Mouse (Mus musculus): Measurements from ENCODE around the gene Olfr193. TPM values are rescaled to one million over a fixed set of nuclear protein-coding genes. Genes with fewer than 3 reads are reported as not detected.

The Olfr193 gene
- not detected for total RNA-seq (2023)

DNA sequence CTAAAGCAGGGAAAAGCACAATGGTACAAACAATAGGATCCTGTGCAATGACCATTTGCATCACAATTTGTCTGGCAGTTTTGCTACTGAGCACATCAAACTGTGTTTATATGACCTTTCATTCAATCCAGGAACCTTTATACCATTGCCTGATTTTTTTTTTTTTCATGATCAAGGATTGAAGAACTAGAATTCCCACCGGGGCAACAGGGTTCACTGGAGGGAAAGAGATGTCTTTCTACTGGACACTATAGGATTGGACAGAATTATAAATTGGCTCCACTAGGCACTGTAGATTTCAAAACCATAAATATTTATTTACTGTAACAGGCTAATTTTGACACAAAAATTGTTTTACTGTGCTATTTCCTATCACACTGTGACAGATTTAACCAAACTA lies at the start of gene Olfr193:
Olfr193 (minus strand) TSS at position 101 of the 400 bp plus-strand sequence.

DNA sequence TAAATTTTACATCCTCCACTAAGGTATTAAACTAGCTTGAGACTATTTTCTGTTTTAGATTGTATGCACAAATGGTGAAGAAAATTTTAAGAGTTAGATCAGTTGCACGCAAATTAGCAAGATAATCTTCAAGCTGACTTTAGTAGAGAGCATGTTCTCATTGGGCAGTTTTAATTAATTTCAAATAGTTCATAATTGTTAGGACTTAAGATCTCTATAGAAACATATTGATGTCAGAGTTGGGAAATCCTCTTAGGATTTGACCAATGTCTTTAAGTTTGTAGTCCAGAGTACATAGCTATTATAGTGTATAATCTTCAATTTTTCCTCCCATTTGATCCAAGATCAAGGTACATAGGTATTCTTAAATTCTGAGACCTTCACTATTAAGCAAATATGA lies 35.1 kb upstream of the Olfr193 start, which contains the start of gene Olfr195:
Olfr195 (plus strand) TSS at position 301 of the 400 bp plus-strand sequence.

GRCm38 (mm10) chr16:59120969-59121368 lies 9.3 kb upstream of the Olfr193 start, which contains the start of gene Olfr194:
Olfr194 (minus strand) TSS chr16:59121069.

GRCm38 (mm10) chr16:59089722-59090121 lies 22.0 kb downstream of the Olfr193 start, which contains the start of gene Olfr191:
Olfr191 (minus strand) TSS chr16:59089822.

GRCm38 (mm10) chr16:59077905-59078304 lies 33.8 kb downstream of the Olfr193 start, which contains the start of gene Olfr190:
Olfr190 (minus strand) TSS chr16:59078005.

Other genes with a start within 250 kb of the Olfr193 start
- not detected for gene Olfr177, start 237.1 kb downstream of the Olfr193 start, total RNA-seq (2023)
- not detected for gene Olfr178, start 219.8 kb downstream of the Olfr193 start, total RNA-seq (2023)
- gene Olfr181, start 183.1 kb downstream of the Olfr193 start, total RNA-seq (2023): not detected
- not detected for gene Olfr180, start 182.5 kb downstream of the Olfr193 start, total RNA-seq (2023)
- gene Olfr183, start 116.5 kb downstream of the Olfr193 start, total RNA-seq (2023): not detected
- not detected for gene Olfr186, start 81.6 kb downstream of the Olfr193 start, total RNA-seq (2023)
- not detected for gene Olfr187, start 72.1 kb downstream of the Olfr193 start, total RNA-seq (2023)
- not detected for gene Olfr190, start 33.9 kb downstream of the Olfr193 start, total RNA-seq (2023)
- gene Olfr191, start 22.1 kb downstream of the Olfr193 start, total RNA-seq (2023): not detected
- gene Olfr194, start 9.2 kb upstream of the Olfr193 start, total RNA-seq (2023): not detected
- gene Olfr195, start 35.2 kb upstream of the Olfr193 start, total RNA-seq (2023): not detected
- gene Olfr196, start 58.6 kb upstream of the Olfr193 start, total RNA-seq (2023): not detected
- not detected for gene Olfr198, start 91.7 kb upstream of the Olfr193 start, total RNA-seq (2023)
- gene Olfr199, start 107.9 kb upstream of the Olfr193 start, total RNA-seq (2023): not detected
- gene Olfr201, start 160.8 kb upstream of the Olfr193 start, total RNA-seq (2023): not detected
- gene Olfr202, start 174.9 kb upstream of the Olfr193 start, total RNA-seq (2023): not detected
- gene Olfr203, start 187.0 kb upstream of the Olfr193 start, total RNA-seq (2023): not detected
- not detected for gene Olfr204, start 206.4 kb upstream of the Olfr193 start, total RNA-seq (2023)
- not detected for gene Olfr205, start 219.3 kb upstream of the Olfr193 start, total RNA-seq (2023)
- not detected for gene Olfr206, start 237.4 kb upstream of the Olfr193 start, total RNA-seq (2023)

All from CD8-positive naive resting alpha-beta T cell, adult 57 days (primary cell).